Mouse (Mus musculus): ENCODE data around the gene Atp2b2. TPM values are rescaled to one million over a fixed set of nuclear protein-coding genes. Genes with fewer than 3 reads are reported as not detected.
A peak's percentile ranks its signal among the peaks of the same experiment; 100 is the strongest.

Gene Atp2b2
- polyA plus RNA-seq (2014; fragmentation: Nextera tagmentation; extraction: Ambion mirVana) = 0.09 and 0.19 TPM in 2 replicates

DNA sequence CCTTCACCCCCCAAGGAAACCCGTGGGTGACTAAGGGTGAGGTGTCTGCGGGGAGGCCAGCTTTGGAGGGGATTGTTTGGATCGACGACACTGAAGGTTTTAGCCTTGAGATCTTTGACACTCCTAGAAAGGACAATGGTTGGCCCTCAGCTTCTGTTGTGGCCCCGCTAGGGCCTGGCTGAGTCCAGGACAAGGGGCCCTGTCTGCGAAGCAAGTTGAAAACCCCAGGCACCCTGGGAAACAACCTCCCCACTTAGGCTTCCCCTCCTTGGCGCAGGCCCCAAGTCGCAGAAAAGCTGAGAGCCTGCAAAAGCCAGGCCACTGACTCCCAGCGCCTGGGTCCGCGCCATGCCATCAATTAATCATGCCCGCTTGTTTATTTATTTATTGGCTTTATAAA is at the start of gene Atp2b2:
Gene Atp2b2, minus strand, starts transcription at position 282 of the 400 bp plus-strand sequence.
- Histone ChIP-seq H3K4me3 (ENCODE audit: low read depth, low read length) (peak within 1 kb of the TSS; percentile 33), H3K27me3 (ENCODE audit: insufficient read depth, low read length) (peaks cover 52% of the 10 kb centered on the region), H3K27ac (ENCODE audit: low read depth) (no peak within 1 kb of the TSS), H3K9me3 (ENCODE audit: low read depth, low read length) (no peaks in the 10 kb centered on the region), H3K4me1 (ENCODE audit: insufficient read depth) (no peaks in the 10 kb centered on the region), H3K9ac (no peak within 1 kb of the TSS; the same call in 1 of the 2 replicates), H3K4me2 (peak within 1 kb of the TSS; percentile 64), H3K36me3 (ENCODE audit: insufficient read depth) (no peaks in the 10 kb centered on the region)
- ATAC-seq (ENCODE audit: insufficient read depth) = no peak
- no peak for TF ChIP-seq CTCF (IDR thresholded peaks at IDR 0.05; ENCODE audit: low read depth)
- WGBS = 17% methylated on average over 12 of the region's 12 CpGs
- DNase-seq = no peak

DNA sequence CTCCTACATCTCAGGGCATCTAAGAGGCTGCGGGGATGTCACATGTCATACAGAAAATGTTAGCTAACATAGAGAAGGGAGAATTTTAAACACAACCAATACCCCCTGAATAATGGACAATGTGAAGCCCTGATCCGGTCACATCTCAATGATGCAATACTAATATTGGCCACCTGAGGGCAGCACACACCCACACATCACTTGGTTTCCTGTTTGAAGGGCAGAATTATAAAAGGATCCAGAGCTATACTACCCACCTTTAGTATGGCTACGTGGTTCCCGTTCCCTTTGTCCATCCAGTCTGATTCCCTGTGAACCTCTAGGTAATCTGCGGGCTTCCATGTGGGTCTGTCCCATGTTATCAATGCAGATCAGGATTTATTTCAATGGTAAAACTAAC is 47.2 kb upstream of the Atp2b2 start:
- Histone ChIP-seq H3K4me2 (no peak overlapping the region), H3K4me3 (ENCODE audit: low read depth, low read length) (no peak overlapping the region), H3K4me1 (ENCODE audit: insufficient read depth) (no peaks in the 10 kb centered on the region), H3K36me3 (ENCODE audit: insufficient read depth) (no peaks in the 10 kb centered on the region), H3K27ac (ENCODE audit: low read depth) (no peak overlapping the region), H3K9me3 (ENCODE audit: low read depth, low read length) (no peaks in the 10 kb centered on the region), H3K9ac (no peak overlapping the region), H3K27me3 (ENCODE audit: insufficient read depth, low read length) (no peaks in the 10 kb centered on the region)
- DNase-seq (peak; percentile 85), ATAC-seq (ENCODE audit: insufficient read depth) (no peak)
- WGBS = 19% methylated on average over 5 of the region's 5 CpGs
- peak; percentile 90 for TF ChIP-seq CTCF (IDR thresholded peaks at IDR 0.05; ENCODE audit: low read depth)

DNA sequence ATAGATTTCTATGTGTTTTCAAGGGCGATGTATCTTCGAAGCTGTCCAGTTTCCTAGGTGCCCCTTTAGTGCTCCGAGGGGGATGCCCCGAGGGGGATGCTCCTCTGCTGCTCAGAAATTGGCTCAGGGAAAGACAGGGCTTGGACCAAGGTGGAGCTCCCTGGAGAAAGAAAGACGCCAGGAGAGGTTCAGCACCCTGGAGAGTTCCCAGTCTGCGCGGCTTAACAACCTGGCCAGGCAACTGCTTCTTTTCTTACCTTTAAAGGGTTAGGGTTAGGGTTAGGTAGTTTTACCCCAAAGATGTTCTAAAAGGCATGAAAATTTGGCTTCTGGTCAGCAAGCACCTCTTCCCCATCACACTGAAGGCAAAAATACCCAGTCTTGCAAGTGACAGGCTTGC is 44.7 kb upstream of the Atp2b2 start:
- Histone ChIP-seq H3K9ac (no peak overlapping the region), H3K9me3 (ENCODE audit: low read depth, low read length) (no peaks in the 10 kb centered on the region), H3K27me3 (ENCODE audit: insufficient read depth, low read length) (no peaks in the 10 kb centered on the region), H3K4me2 (no peak overlapping the region), H3K4me1 (ENCODE audit: insufficient read depth) (no peaks in the 10 kb centered on the region), H3K4me3 (ENCODE audit: low read depth, low read length) (no peak overlapping the region), H3K36me3 (ENCODE audit: insufficient read depth) (no peaks in the 10 kb centered on the region), H3K27ac (ENCODE audit: low read depth) (no peak overlapping the region)
- 17% methylated on average over 7 of the region's 7 CpGs for WGBS
- TF ChIP-seq CTCF (IDR thresholded peaks at IDR 0.05; ENCODE audit: low read depth) = no peak
- DNase-seq (peak; percentile 84), ATAC-seq (ENCODE audit: insufficient read depth) (no peak)

DNA sequence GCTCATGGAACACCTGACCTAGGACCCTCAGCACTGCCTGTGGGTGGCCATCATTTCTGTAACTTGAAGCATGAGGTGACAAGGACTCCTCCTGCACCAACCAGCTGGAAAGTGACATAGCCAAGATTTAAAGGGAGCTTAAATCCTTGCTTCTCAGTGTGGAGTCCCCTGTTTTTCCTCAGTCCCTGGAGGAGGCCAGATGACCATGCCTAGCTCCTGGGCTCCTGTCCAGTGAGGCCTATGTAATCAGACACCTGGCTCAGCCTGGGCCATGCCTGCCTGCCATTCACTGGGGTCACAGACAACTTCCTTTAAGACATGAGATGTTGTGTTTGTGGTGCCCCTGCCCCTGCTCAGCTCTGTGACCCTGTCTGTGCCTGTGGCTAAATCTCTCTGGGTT is 36.1 kb upstream of the Atp2b2 start:
- TF ChIP-seq CTCF (IDR thresholded peaks at IDR 0.05; ENCODE audit: low read depth) = no peak
- DNase-seq = no peak
- no peaks in the 10 kb centered on the region for H3K36me3 ChIP-seq (ENCODE audit: insufficient read depth)
- H3K4me2 ChIP-seq = no peak overlapping the region
- no peak overlapping the region for H3K9ac ChIP-seq
- no peaks in the 10 kb centered on the region for H3K27me3 ChIP-seq (ENCODE audit: insufficient read depth, low read length)
- no peaks in the 10 kb centered on the region for H3K9me3 ChIP-seq (ENCODE audit: low read depth, low read length)
- no peak overlapping the region for H3K4me3 ChIP-seq (ENCODE audit: low read depth, low read length)
- no peaks in the 10 kb centered on the region for H3K4me1 ChIP-seq (ENCODE audit: insufficient read depth)
- no peak overlapping the region for H3K27ac ChIP-seq (ENCODE audit: low read depth)
- no peak for ATAC-seq (ENCODE audit: insufficient read depth)

DNA sequence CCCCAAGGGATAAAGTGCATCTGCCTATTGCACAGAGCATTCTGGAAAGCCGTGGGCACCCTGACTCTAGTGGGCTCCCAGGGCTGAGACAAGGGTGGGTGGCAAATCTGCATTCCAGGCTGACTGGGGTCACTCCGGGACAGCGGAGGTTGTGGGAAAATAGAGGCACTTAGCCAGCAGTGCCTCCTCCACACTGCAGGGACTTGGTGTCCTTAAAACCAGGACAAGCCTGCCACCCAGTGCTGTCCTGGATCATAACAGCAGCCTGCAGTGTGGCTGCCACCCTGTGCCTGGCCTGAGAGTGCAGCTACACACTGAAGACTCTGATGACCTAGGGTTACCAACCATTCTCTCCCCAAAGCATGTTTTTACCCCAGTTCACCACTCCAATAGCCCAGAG is 34.1 kb upstream of the Atp2b2 start:
- DNase-seq (peak; percentile 5), ATAC-seq (ENCODE audit: insufficient read depth) (no peak)
- Histone ChIP-seq H3K27me3 (ENCODE audit: insufficient read depth, low read length) (no peaks in the 10 kb centered on the region), H3K9ac (no peak overlapping the region), H3K4me1 (ENCODE audit: insufficient read depth) (no peaks in the 10 kb centered on the region), H3K4me2 (no peak overlapping the region), H3K36me3 (ENCODE audit: insufficient read depth) (no peaks in the 10 kb centered on the region), H3K4me3 (ENCODE audit: low read depth, low read length) (no peak overlapping the region), H3K9me3 (ENCODE audit: low read depth, low read length) (no peaks in the 10 kb centered on the region), H3K27ac (ENCODE audit: low read depth) (no peak overlapping the region)
- peak; percentile 48 for TF ChIP-seq CTCF (IDR thresholded peaks at IDR 0.05; ENCODE audit: low read depth)
- WGBS = 50% methylated on average over 3 of the region's 3 CpGs

DNA sequence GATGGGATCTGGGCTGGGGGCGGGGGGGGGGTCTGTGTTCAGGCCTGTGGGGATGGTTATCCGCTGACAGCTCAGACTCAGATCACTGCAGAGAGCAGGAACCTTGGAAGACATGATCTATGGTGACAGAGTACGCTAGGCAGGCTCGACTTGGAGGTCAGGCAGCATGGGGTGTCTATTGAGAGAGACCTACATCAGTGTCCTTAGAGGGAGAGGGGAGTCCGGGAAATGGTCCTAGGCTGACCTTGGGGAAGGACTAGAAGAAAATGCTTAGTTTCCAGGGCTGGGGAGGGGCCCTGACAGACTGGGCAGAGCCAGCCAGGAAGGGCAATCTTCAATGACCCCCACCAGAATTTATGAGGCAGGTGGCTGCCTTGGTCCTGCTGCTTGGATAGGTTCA is 33.6 kb upstream of the Atp2b2 start:
- H3K4me3 ChIP-seq (ENCODE audit: low read depth, low read length) = no peak overlapping the region
- no peaks in the 10 kb centered on the region for H3K36me3 ChIP-seq (ENCODE audit: insufficient read depth)
- no peak overlapping the region for H3K4me2 ChIP-seq
- ATAC-seq (ENCODE audit: insufficient read depth) (no peak), DNase-seq (no peak)
- TF ChIP-seq CTCF (IDR thresholded peaks at IDR 0.05; ENCODE audit: low read depth) = no peak
- no peaks in the 10 kb centered on the region for H3K9me3 ChIP-seq (ENCODE audit: low read depth, low read length)
- 50% methylated on average over 5 of the region's 5 CpGs for WGBS
- no peaks in the 10 kb centered on the region for H3K27me3 ChIP-seq (ENCODE audit: insufficient read depth, low read length)
- no peak overlapping the region for H3K9ac ChIP-seq
- H3K27ac ChIP-seq (ENCODE audit: low read depth) = no peak overlapping the region
- H3K4me1 ChIP-seq (ENCODE audit: insufficient read depth) = no peaks in the 10 kb centered on the region

DNA sequence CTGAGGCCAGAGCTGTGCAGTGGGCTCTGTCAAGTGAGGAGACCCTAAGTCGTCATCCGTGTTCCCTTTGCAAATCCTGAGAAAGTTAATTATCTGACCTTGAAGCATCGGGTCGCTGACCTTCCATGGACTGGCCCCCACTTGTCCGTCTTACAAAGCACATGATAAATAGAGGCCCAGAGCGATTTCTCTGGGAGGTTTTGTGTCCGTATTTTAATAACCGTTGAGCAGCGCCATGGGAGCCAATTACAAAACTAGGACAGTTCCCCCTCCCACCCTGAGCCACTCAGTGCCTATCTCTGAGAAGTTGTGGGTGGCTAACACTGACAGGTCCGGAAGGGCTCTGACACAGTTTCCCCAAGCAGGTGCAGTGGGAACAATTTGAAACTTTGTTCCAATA is 32.5 kb upstream of the Atp2b2 start:
- no peak for DNase-seq
- no peak for TF ChIP-seq CTCF (IDR thresholded peaks at IDR 0.05; ENCODE audit: low read depth)
- WGBS = 61% methylated on average over 10 of the region's 10 CpGs

DNA sequence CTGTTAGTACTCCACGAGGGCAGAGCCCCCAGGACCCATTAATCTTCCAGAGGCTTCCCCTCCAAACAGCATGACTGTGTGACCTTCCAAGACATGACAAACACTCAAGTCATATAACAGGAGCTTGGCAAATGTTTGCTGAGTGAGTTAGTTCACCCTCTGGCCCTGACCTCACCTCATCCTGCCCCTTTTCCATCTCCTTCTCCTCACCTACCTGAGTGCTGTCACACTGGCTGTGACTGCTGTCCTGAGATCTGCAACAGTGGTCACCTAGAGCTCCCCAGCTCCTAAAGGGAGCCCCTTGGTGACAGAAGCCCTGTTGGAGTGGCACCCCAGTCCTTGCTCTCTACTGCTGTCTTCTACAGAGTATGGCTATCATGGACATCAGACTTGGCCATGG is 31.8 kb upstream of the Atp2b2 start:
- no peaks in the 10 kb centered on the region for H3K4me1 ChIP-seq (ENCODE audit: insufficient read depth)
- H3K36me3 ChIP-seq (ENCODE audit: insufficient read depth) = no peaks in the 10 kb centered on the region
- H3K4me3 ChIP-seq (ENCODE audit: low read depth, low read length) = no peak overlapping the region
- WGBS = 5% methylated on average over 1 of the region's 1 CpGs
- TF ChIP-seq CTCF (IDR thresholded peaks at IDR 0.05; ENCODE audit: low read depth) = no peak
- DNase-seq (no peak), ATAC-seq (ENCODE audit: insufficient read depth) (no peak)
- H3K9me3 ChIP-seq (ENCODE audit: low read depth, low read length) = no peaks in the 10 kb centered on the region
- H3K27me3 ChIP-seq (ENCODE audit: insufficient read depth, low read length) = no peaks in the 10 kb centered on the region
- H3K27ac ChIP-seq (ENCODE audit: low read depth) = no peak overlapping the region
- no peak overlapping the region for H3K4me2 ChIP-seq
- H3K9ac ChIP-seq = no peak overlapping the region

More for the DNA sequence above, 32.5 kb upstream of the Atp2b2 start:
- Histone ChIP-seq H3K4me1 (ENCODE audit: insufficient read depth) (no peaks in the 10 kb centered on the region), H3K27ac (ENCODE audit: low read depth) (no peak overlapping the region), H3K36me3 (ENCODE audit: insufficient read depth) (no peaks in the 10 kb centered on the region), H3K4me3 (ENCODE audit: low read depth, low read length) (no peak overlapping the region), H3K9ac (no peak overlapping the region), H3K9me3 (ENCODE audit: low read depth, low read length) (no peaks in the 10 kb centered on the region), H3K27me3 (ENCODE audit: insufficient read depth, low read length) (no peaks in the 10 kb centered on the region), H3K4me2 (no peak overlapping the region)
- no peak for ATAC-seq (ENCODE audit: insufficient read depth)

Measured in lung, embryonic 14.5 days (tissue).